Mouse (Mus musculus) CH12F3 (cell line): Measurements from ENCODE around the gene Etfb.
"Not testable (repeated sequence)": the region's sequence is repeated elsewhere in the genome, so short reads cannot be mapped to it uniquely, and the experiment has no call there.

Experiments used
- in situ Hi-C: fragments of 300-500 bp; cut with MboI; formaldehyde crosslinking; loops from 2 replicates; pipeline ENCODE4 v1.14.3; 2020; ENCODE audit warnings: low sequenced_read_pairs

The Etfb gene

GRCm38 (mm10) chr7:43443917-43444293 lies at the start of gene Etfb, which contains the start of gene Gm45233:
Etfb (plus strand) TSS chr7:43444083.
Gm45233 (plus strand) TSS chr7:43444128.
- in situ Hi-C loops, result no loop called here

GRCm38 (mm10) chr7:43399501-43399900 lies 44.4 kb upstream of the Etfb start:
- in situ Hi-C loops, result no loop called here

- in situ Hi-C loops, result no loop called here
Measured at GRCm38 (mm10) chr7:43402718-43403117, 41.2 kb upstream of the Etfb start.

GRCm38 (mm10) chr7:43407573-43407972 lies 36.3 kb upstream of the Etfb start:
- in situ Hi-C loops, result no loop called here

GRCm38 (mm10) chr7:43408131-43408553 lies 35.7 kb upstream of the Etfb start, which contains the start of gene Siglecg:
Siglecg (plus strand) TSS chr7:43408204.
- in situ Hi-C loops, result no loop called here

- in situ Hi-C loops, result no loop called here
Measured at GRCm38 (mm10) chr7:43409084-43409483, 34.8 kb upstream of the Etfb start.

- in situ Hi-C loops, result not testable (repeated sequence)
Measured at GRCm38 (mm10) chr7:43411724-43412123, 32.2 kb upstream of the Etfb start.

- in situ Hi-C loops, result no loop called here
Measured at GRCm38 (mm10) chr7:43417298-43417697, 26.6 kb upstream of the Etfb start.

- in situ Hi-C loops, result no loop called here
Measured at GRCm38 (mm10) chr7:43422995-43423617, 20.8 kb upstream of the Etfb start.

- in situ Hi-C loops, result no loop called here
Measured at GRCm38 (mm10) chr7:43423991-43424625, 19.8 kb upstream of the Etfb start.

GRCm38 (mm10) chr7:43427406-43427805 lies 16.5 kb upstream of the Etfb start, which contains the start of gene Lim2:
Lim2 (plus strand) TSS chr7:43427670.
- in situ Hi-C loops, result no loop called here

GRCm38 (mm10) chr7:43429500-43429899 lies 14.4 kb upstream of the Etfb start:
- in situ Hi-C loops, result no loop called here

GRCm38 (mm10) chr7:43432891-43433290 lies 11.0 kb upstream of the Etfb start:
- in situ Hi-C loops, result loop anchor here (10.0 kb wide), 1 partner anchor 58 kb away; no protein-coding TSS in a partner anchor

- in situ Hi-C loops, result loop anchor here (10.0 kb wide), 1 partner anchor 60 kb away; no protein-coding TSS in a partner anchor
Measured at GRCm38 (mm10) chr7:43434676-43435075, 9.2 kb upstream of the Etfb start.

- in situ Hi-C loops, result loop anchor here (10.0 kb wide), 1 partner anchor 62 kb away; no protein-coding TSS in a partner anchor
Measured at GRCm38 (mm10) chr7:43436341-43437255, 7.3 kb upstream of the Etfb start, which contains the start of gene Nkg7. Nkg7 (plus strand) TSS chr7:43437073.

- in situ Hi-C loops, result loop anchor here (10.0 kb wide), 1 partner anchor 64 kb away; no protein-coding TSS in a partner anchor
Measured at GRCm38 (mm10) chr7:43438611-43439010, 5.3 kb upstream of the Etfb start.

- in situ Hi-C loops, result no loop called here
Measured at GRCm38 (mm10) chr7:43440482-43440881, 3.4 kb upstream of the Etfb start, which contains the start of gene Cldnd2. Cldnd2 (plus strand) TSS chr7:43440782.

GRCm38 (mm10) chr7:43441071-43441470 lies 2.8 kb upstream of the Etfb start:
- in situ Hi-C loops, result no loop called here

GRCm38 (mm10) chr7:43442684-43443083 lies 1.2 kb upstream of the Etfb start:
- in situ Hi-C loops, result no loop called here

- in situ Hi-C loops, result no loop called here
Measured at GRCm38 (mm10) chr7:43443126-43443916, 562 bp upstream of the Etfb start.
